Mouse (Mus musculus) mouse embryonic stem cell (cell line): ENCODE measurements around the gene Mctp1.

ENCODE experiments used
- in situ Hi-C, 2 experiments: fragments of 300-500 bp; cut with MboI; formaldehyde crosslinking; loops; 1 replicate in 1 of 2; 3 replicates in 1 of 2; pipeline ENCODE4 v1.14.3; 2019 to 2020; ENCODE audit warnings: low sequenced_read_pairs in 2 of 2, low pct_unique_long_range_greater_than_20kb in 1 of 2, mixed read lengths in 1 of 2; ENCODE audit not compliant: unreplicated experiment in 1 of 2

The Mctp1 gene

GRCm38 (mm10) chr13:76799662-76800061 lies 415.3 kb downstream of the Mctp1 start:
- in situ Hi-C loops = no loop called here

GRCm38 (mm10) chr13:76801126-76801632 lies 416.8 kb downstream of the Mctp1 start:
- in situ Hi-C loops = no loop called here

- in situ Hi-C loops = no loop called here
Observed at GRCm38 (mm10) chr13:76802051-76802728, 417.9 kb downstream of the Mctp1 start.

GRCm38 (mm10) chr13:76802926-76803325 lies 418.6 kb downstream of the Mctp1 start:
- in situ Hi-C loops = no loop called here

GRCm38 (mm10) chr13:76803799-76804198 lies 419.5 kb downstream of the Mctp1 start:
- in situ Hi-C loops = no loop called here

GRCm38 (mm10) chr13:76808871-76809390 lies 424.6 kb downstream of the Mctp1 start:
- in situ Hi-C loops = no loop called here

- in situ Hi-C loops = no loop called here
Observed at GRCm38 (mm10) chr13:76809802-76810201, 425.5 kb downstream of the Mctp1 start.

GRCm38 (mm10) chr13:76810496-76810939 lies 426.2 kb downstream of the Mctp1 start:
- in situ Hi-C loops = no loop called here

- in situ Hi-C loops = no loop called here
Observed at GRCm38 (mm10) chr13:76823083-76823482, 438.7 kb downstream of the Mctp1 start.

- in situ Hi-C loops = no loop called here
Observed at GRCm38 (mm10) chr13:76824932-76825694, 440.8 kb downstream of the Mctp1 start.

GRCm38 (mm10) chr13:76827738-76828137 lies 443.4 kb downstream of the Mctp1 start:
- in situ Hi-C loops = no loop called here

GRCm38 (mm10) chr13:76838031-76838430 lies 453.7 kb downstream of the Mctp1 start:
- in situ Hi-C loops = no loop called here

GRCm38 (mm10) chr13:76840712-76841111 lies 456.4 kb downstream of the Mctp1 start:
- in situ Hi-C loops = no loop called here

GRCm38 (mm10) chr13:76844629-76845255 lies 460.4 kb downstream of the Mctp1 start:
- in situ Hi-C loops = no loop called here

GRCm38 (mm10) chr13:76850412-76851054 lies 466.2 kb downstream of the Mctp1 start:
- in situ Hi-C loops = no loop called here

- in situ Hi-C loops = no loop called here
Observed at GRCm38 (mm10) chr13:76854306-76854705, 470.0 kb downstream of the Mctp1 start.

- in situ Hi-C loops = no loop called here
Observed at GRCm38 (mm10) chr13:76855021-76855420, 470.7 kb downstream of the Mctp1 start.

GRCm38 (mm10) chr13:76857024-76857423 lies 472.7 kb downstream of the Mctp1 start:
- in situ Hi-C loops = no loop called here

GRCm38 (mm10) chr13:76858078-76858482 lies 473.7 kb downstream of the Mctp1 start:
- in situ Hi-C loops = no loop called here
